Mouse (Mus musculus): ENCODE measurements around the gene Gm30191. TPM values are rescaled to one million over a fixed set of nuclear protein-coding genes. Genes with fewer than 3 reads are reported as not detected.

Gm30191 gene
- polyA plus RNA-seq, 1 experiment from 2014 or later = not detected

DNA sequence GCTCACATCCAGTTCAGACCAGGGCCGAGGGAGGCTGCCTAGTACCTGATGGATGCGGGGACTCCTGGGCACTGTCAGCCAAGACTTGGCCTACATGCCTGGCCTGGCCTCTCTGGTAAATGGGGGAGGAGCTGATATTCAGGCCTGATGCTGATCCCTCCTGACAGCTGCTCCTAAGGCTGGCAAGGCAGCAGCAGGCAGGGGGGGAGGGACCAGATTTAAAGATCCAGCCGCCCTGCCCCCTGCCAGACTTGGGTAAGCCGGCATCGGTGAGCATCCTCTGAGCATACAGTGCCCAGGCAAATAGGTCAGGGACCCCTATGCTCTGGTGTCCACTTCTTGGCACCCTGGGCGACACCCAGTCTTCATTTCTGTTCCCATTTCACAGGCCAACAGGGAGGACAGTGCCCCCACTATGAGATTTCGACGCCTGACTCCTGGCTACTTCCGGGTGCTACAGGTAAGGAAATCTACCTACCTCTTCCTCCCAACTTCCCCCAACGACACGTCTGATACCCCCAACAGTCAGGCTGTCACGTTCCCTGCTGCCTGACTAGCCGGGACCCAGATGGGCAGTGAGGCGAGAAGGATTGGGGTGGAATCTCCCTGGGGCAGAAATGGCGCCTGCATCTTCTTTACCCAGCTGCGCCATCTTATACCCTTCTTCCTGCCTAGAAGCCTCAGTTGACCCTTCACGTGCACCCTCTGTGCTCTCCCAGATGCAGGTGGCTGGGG lies 3.1 kb upstream of the Gm30191 start, which contains the start of gene E130218I03Rik:
TSS of gene E130218I03Rik (plus strand) at position 147 of the 735 bp plus-strand sequence.
- Histone ChIP-seq H3K9me3 (ENCODE audit: control insufficient read depth) (no peaks in the 10 kb centered on the region), H3K4me2 (replicated peaks; ENCODE audit: low read depth) (peak within 1 kb of the TSS; percentile 98; the same call in 1 of the 2 replicates), H3K9ac (ENCODE audit: low read depth, low read length) (no peak within 1 kb of the TSS), H3K27ac (ENCODE audit: low read depth, low read length) (no peak within 1 kb of the TSS), H3K4me3 (ENCODE audit: low read depth, low read length) (no peak within 1 kb of the TSS), H3K27me3 (replicated peaks; ENCODE audit: control insufficient read depth, insufficient read depth, low read length) (peaks cover 9% of the 10 kb centered on the region; the same call in 1 of the 2 replicates), H3K4me1 (replicated peaks; ENCODE audit: control insufficient read depth, insufficient read depth, low read length) (peaks cover 4% of the 10 kb centered on the region; the same call in 1 of the 2 replicates), H3K36me3 (ENCODE audit: control insufficient read depth, insufficient read depth) (no peaks in the 10 kb centered on the region; the same call in 1 of the 2 replicates)
- WGBS = 94% methylated on average over 17 of the region's 17 CpGs
- ATAC-seq = no peak
- no peak for TF ChIP-seq CTCF (IDR thresholded peaks at IDR 0.05; ENCODE audit: low read depth)

- TF ChIP-seq CTCF (IDR thresholded peaks at IDR 0.05; ENCODE audit: low read depth) = peak; percentile 91
- Histone ChIP-seq H3K4me1 (replicated peaks; ENCODE audit: control insufficient read depth, insufficient read depth, low read length) (peaks cover 4% of the 10 kb centered on the region; the same call in 1 of the 2 replicates), H3K27ac (ENCODE audit: low read depth, low read length) (peak within 1 kb of the TSS; percentile 64; the same call in 1 of the 2 replicates), H3K27me3 (replicated peaks; ENCODE audit: control insufficient read depth, insufficient read depth, low read length) (peaks cover 16% of the 10 kb centered on the region), H3K4me3 (ENCODE audit: low read depth, low read length) (peak within 1 kb of the TSS; percentile 74), H3K9ac (ENCODE audit: low read depth, low read length) (peak within 1 kb of the TSS; percentile 71), H3K4me2 (replicated peaks; ENCODE audit: low read depth) (peak within 1 kb of the TSS; percentile 98), H3K36me3 (ENCODE audit: control insufficient read depth, insufficient read depth) (no peaks in the 10 kb centered on the region; the same call in 1 of the 2 replicates), H3K9me3 (ENCODE audit: control insufficient read depth) (no peaks in the 10 kb centered on the region)
- under 1% methylated on average over 60 of the region's 60 CpGs for WGBS
- ATAC-seq = peak; percentile 65
Observed at GRCm38 (mm10) chr4:134245148-134245843, 1.4 kb upstream of the Gm30191 start, which contains the start of gene Zfp593. Zfp593 (minus strand) TSS chr4:134245592.

DNA sequence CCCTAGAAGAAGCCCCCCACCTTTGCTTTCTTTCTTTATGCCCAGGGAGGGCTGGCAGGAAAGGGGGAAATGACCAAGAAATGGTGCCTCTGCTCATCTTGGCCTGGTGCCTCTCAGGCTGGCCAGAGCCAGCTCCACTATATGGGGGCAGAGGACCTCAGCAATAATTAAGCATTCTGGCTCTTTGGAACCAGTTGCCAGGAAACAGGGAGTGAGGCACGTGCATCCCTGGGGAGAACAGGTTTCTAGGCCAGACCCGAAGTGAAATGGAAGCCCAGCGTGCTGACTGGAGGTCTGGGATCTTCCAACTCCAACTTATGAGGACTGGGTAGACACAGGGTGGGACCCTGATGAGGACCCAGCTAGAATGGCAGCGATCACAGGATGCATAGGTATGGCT lies 479 bp upstream of the Gm30191 start:
- Histone ChIP-seq H3K36me3 (ENCODE audit: control insufficient read depth, insufficient read depth) (no peaks in the 10 kb centered on the region; the same call in 1 of the 2 replicates), H3K27me3 (replicated peaks; ENCODE audit: control insufficient read depth, insufficient read depth, low read length) (peaks cover 26% of the 10 kb centered on the region), H3K27ac (ENCODE audit: low read depth, low read length) (no peak overlapping the region), H3K4me1 (replicated peaks; ENCODE audit: control insufficient read depth, insufficient read depth, low read length) (peaks cover 4% of the 10 kb centered on the region; the same call in 1 of the 2 replicates), H3K4me2 (replicated peaks; ENCODE audit: low read depth) (no peak overlapping the region), H3K9ac (ENCODE audit: low read depth, low read length) (no peak overlapping the region), H3K9me3 (ENCODE audit: control insufficient read depth) (no peaks in the 10 kb centered on the region), H3K4me3 (ENCODE audit: low read depth, low read length) (no peak overlapping the region)
- no peak for TF ChIP-seq CTCF (IDR thresholded peaks at IDR 0.05; ENCODE audit: low read depth)
- ATAC-seq = no peak
- WGBS = 50% methylated on average over 4 of the region's 4 CpGs

- Histone ChIP-seq H3K4me1 (replicated peaks; ENCODE audit: control insufficient read depth, insufficient read depth, low read length) (peaks cover 3% of the 10 kb centered on the region; the same call in 1 of the 2 replicates), H3K27ac (ENCODE audit: low read depth, low read length) (no peak overlapping the region), H3K4me3 (ENCODE audit: low read depth, low read length) (peak overlapping the region; percentile 28), H3K9ac (ENCODE audit: low read depth, low read length) (0 out of 2 replicates have a peak overlapping the region, but pooled peaks have one; percentile 17), H3K4me2 (replicated peaks; ENCODE audit: low read depth) (peak overlapping the region; percentile 85), H3K36me3 (ENCODE audit: control insufficient read depth, insufficient read depth) (no peaks in the 10 kb centered on the region), H3K27me3 (replicated peaks; ENCODE audit: control insufficient read depth, insufficient read depth, low read length) (peaks cover 60% of the 10 kb centered on the region), H3K9me3 (ENCODE audit: control insufficient read depth) (no peaks in the 10 kb centered on the region)
- peak; percentile 97 for TF ChIP-seq CTCF (IDR thresholded peaks at IDR 0.05; ENCODE audit: low read depth)
- WGBS = 1% methylated on average over 30 of the region's 30 CpGs
- peak; percentile 46; the same call in 1 of the 2 replicates for ATAC-seq
Observed at GRCm38 (mm10) chr4:134249651-134250050, 2.9 kb downstream of the Gm30191 start.

GRCm38 (mm10) chr4:134250116-134250929 lies 3.6 kb downstream of the Gm30191 start:
- Histone ChIP-seq H3K27ac (ENCODE audit: low read depth, low read length) (no peak overlapping the region), H3K9me3 (ENCODE audit: control insufficient read depth) (no peaks in the 10 kb centered on the region), H3K4me1 (replicated peaks; ENCODE audit: control insufficient read depth, insufficient read depth, low read length) (no peaks in the 10 kb centered on the region), H3K9ac (ENCODE audit: low read depth, low read length) (no peak overlapping the region), H3K4me3 (ENCODE audit: low read depth, low read length) (peak overlapping the region; percentile 50), H3K4me2 (replicated peaks; ENCODE audit: low read depth) (peak overlapping the region; percentile 85), H3K27me3 (replicated peaks; ENCODE audit: control insufficient read depth, insufficient read depth, low read length) (peaks cover 63% of the 10 kb centered on the region), H3K36me3 (ENCODE audit: control insufficient read depth, insufficient read depth) (no peaks in the 10 kb centered on the region)
- 26% methylated on average over 27 of the region's 27 CpGs for WGBS
- no peak for ATAC-seq
- no peak for TF ChIP-seq CTCF (IDR thresholded peaks at IDR 0.05; ENCODE audit: low read depth)
